Mouse (Mus musculus): ENCODE measurements around the gene Fbl.

DNA sequence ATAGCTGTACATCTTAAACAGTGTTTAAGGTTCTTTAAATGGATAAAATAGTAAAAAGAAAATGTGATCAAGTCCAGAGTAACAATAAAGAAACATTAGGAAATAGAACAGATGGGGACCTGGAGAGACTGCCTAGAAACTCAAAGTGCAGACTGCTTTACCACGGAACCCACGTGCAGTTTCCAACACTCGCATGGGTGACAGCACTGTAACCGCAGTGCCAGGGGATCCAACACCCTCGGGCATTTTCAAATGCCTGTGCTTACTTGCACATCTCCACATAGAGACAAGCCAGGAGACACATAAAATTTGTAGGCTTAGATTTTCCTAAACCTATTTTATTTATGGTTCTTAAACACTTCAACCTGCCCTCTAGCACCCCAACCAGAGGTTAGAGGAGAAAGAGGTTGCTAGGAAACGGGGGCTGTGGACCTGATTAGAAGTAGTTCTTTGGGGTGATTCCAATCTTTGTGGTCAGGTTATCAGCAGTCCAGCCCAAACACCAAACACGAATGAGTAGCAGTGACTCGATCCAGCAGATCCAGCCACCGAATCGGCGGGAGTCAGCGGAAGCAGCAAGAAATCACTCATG is 39.0 kb downstream of the Fbl start:
- TF ChIP-seq EP300 (IDR thresholded peaks at IDR 0.05; ENCODE audit: insufficient read depth, low read depth, low read length) (no peak), CTCF (IDR thresholded peaks at IDR 0.05; ENCODE audit: low read depth, low read length) (no peak), POLR2A (IDR thresholded peaks at IDR 0.05; ENCODE audit: insufficient read depth, low read length) (no peak)

All from ES-Bruce4 (cell line).